Mouse (Mus musculus) limb, embryonic 14.5 days (tissue): ENCODE data around the gene Mgll. TPM values are rescaled to one million over a fixed set of nuclear protein-coding genes. Genes with fewer than 3 reads are reported as not detected.

Source experiments
- ATAC-seq: fragments of 200-750 bp; cut with Nextera tagmentation; 2 replicates; pipeline ENCODE4 v1.8.0; 2017; ENCODE audit warnings: low read depth, moderate number of reproducible peaks, moderate TSS enrichment; ENCODE audit not compliant: low FRiP score
- DNase-seq: peaks from one replicate; pipeline ENCODE4 v3.0.0-alpha.2; 2015; ENCODE audit warnings: low spot score
- H3K27ac ChIP-seq: fragments of 300-500 bp; sonication (generic); replicated peaks from 2 replicates; pipeline ENCODE4 v1.5.1; 2014; ENCODE audit warnings: low read depth, mild to moderate bottlenecking, low read length, moderate library complexity, mixed read lengths
- H3K27me3 ChIP-seq: fragments of 300-500 bp; sonication (generic); 2 replicates; pipeline ENCODE4 v1.6.1; 2014; ENCODE audit warnings: low read length, mixed read lengths; ENCODE audit not compliant: control insufficient read depth, insufficient read depth
- H3K36me3 ChIP-seq: fragments of 300-500 bp; sonication (generic); 2 replicates; pipeline ENCODE4 v1.6.1; 2014; ENCODE audit warnings: mild to moderate bottlenecking, low read length, moderate library complexity, mixed read lengths; ENCODE audit not compliant: control insufficient read depth, insufficient read depth
- H3K4me1 ChIP-seq: fragments of 300-500 bp; sonication (generic); 2 replicates; pipeline ENCODE4 v1.6.1; 2014; ENCODE audit warnings: antibody characterized with exemption, low read length, mixed read lengths; ENCODE audit not compliant: control insufficient read depth, insufficient read depth
- H3K4me2 ChIP-seq: fragments of 300-500 bp; sonication (generic); replicated peaks from 2 replicates; pipeline ENCODE4 v1.6.1; 2014; ENCODE audit warnings: low read depth, mild to moderate bottlenecking, low read length, moderate library complexity; ENCODE audit not compliant: severe bottlenecking
- H3K4me3 ChIP-seq: fragments of 300-500 bp; sonication (generic); replicated peaks from 2 replicates; pipeline ENCODE4 v1.5.1; 2014; ENCODE audit warnings: low read length
- H3K9ac ChIP-seq: fragments of 300-500 bp; sonication (generic); 2 replicates; pipeline ENCODE4 v1.6.1; 2014; ENCODE audit warnings: mild to moderate bottlenecking, low read depth, low read length, moderate library complexity; ENCODE audit not compliant: severe bottlenecking
- H3K9me3 ChIP-seq: fragments of 300-500 bp; sonication (generic); 2 replicates; pipeline ENCODE4 v1.6.1; 2016; ENCODE audit warnings: low read length; ENCODE audit not compliant: control insufficient read depth
- POLR2A ChIP-seq: fragments of 200-500 bp; IDR thresholded peaks from 2 replicates; pipeline ENCODE4 v1.8.0; 2012; ENCODE audit warnings: inconsistent platforms, mild to moderate bottlenecking, moderate library complexity, borderline replicate concordance; ENCODE audit not compliant: insufficient read depth, insufficient read length; ENCODE audit errors: extremely low read depth
- WGBS: fragments of 180-500 bp; shearing (Covaris S2); extraction: QIAGEN DNeasy Blood & Tissue Kit; methylation state at CpG from one replicate; pipeline ENCODE4 v1.1.7; 2014; 5-methylcytosine and 5-hydroxymethylcytosine counted together
- polyA plus RNA-seq, 2 experiments: library from polyadenylated mRNA; depleted of rRNA in 1 of 2; stranded (reverse) in 1 of 2; unstranded in 1 of 2; fragments of >200 nt; fragmentation: Nextera tagmentation in 1 of 2; extraction: Ambion mirVana in 1 of 2; gene quantifications; 2 replicates each; pipeline versions ENCODE4 v1.2.1 to v1.2.3; 2012 to 2014

The Mgll gene
- polyA plus RNA-seq, 2 experiments: 7.5 to 17.6 TPM

GRCm38 (mm10) chr6:88712083-88712482, 12.1 kb upstream of the Mgll start:
- Histone ChIP-seq H3K4me1 (no peaks in the 10 kb centered on the region), H3K9me3 (no peaks in the 10 kb centered on the region), H3K27me3 (no peaks in the 10 kb centered on the region), H3K27ac (no peak overlapping the region), H3K9ac (no peak overlapping the region), H3K4me3 (no peak overlapping the region), H3K4me2 (no peak overlapping the region), H3K36me3 (no peaks in the 10 kb centered on the region)
- DNase-seq (no peak), ATAC-seq (no peak)
- 83% methylated on average over 4 of the region's 4 CpGs for WGBS
- no peak for TF ChIP-seq POLR2A

DNA sequence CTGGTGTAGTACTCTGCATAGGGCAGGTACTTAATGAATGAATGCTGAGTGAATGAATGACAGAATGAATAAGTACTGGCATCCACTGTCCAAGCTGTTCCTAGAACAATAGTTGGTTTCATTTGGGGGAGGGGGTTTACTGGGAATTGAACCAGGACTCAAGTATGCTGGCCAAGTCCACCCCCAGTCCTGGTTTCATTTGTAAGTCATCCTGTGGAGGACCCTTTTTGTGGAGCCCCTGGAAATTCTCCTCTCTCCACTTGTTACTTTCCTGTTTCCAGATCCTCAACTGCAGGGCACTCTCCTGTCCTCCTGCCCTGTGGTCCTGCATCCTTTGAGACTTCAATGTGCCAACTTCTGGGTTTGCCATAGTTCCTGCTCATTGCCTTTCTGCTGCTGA, 10.9 kb upstream of the Mgll start:
- no peak for TF ChIP-seq POLR2A
- H3K9me3 ChIP-seq: no peaks in the 10 kb centered on the region
- H3K4me2 ChIP-seq: no peak overlapping the region
- no peaks in the 10 kb centered on the region for H3K4me1 ChIP-seq
- no peaks in the 10 kb centered on the region for H3K36me3 ChIP-seq
- no peak overlapping the region for H3K27ac ChIP-seq
- ATAC-seq: no peak
- no peak overlapping the region for H3K9ac ChIP-seq
- H3K27me3 ChIP-seq: no peaks in the 10 kb centered on the region
- H3K4me3 ChIP-seq: no peak overlapping the region
- no peak for DNase-seq

GRCm38 (mm10) chr6:88714200-88714674, 10.0 kb upstream of the Mgll start:
- Histone ChIP-seq H3K36me3 (no peaks in the 10 kb centered on the region), H3K4me1 (no peaks in the 10 kb centered on the region), H3K4me3 (no peak overlapping the region), H3K27ac (no peak overlapping the region), H3K9ac (no peak overlapping the region), H3K27me3 (no peaks in the 10 kb centered on the region), H3K4me2 (no peak overlapping the region), H3K9me3 (no peaks in the 10 kb centered on the region)
- ATAC-seq: no peak
- no peak for TF ChIP-seq POLR2A
- 93% methylated on average over 4 of the region's 4 CpGs for WGBS
- DNase-seq: no peak

GRCm38 (mm10) chr6:88715378-88715781, 8.8 kb upstream of the Mgll start:
- no peak overlapping the region for H3K4me2 ChIP-seq
- no peak for TF ChIP-seq POLR2A
- ATAC-seq (no peak), DNase-seq (no peak)
- no peaks in the 10 kb centered on the region for H3K4me1 ChIP-seq
- no peak overlapping the region for H3K27ac ChIP-seq
- H3K4me3 ChIP-seq: no peak overlapping the region
- no peak overlapping the region for H3K9ac ChIP-seq
- no peaks in the 10 kb centered on the region for H3K36me3 ChIP-seq
- H3K9me3 ChIP-seq: no peaks in the 10 kb centered on the region
- WGBS: 53% methylated on average over 9 of the region's 9 CpGs
- no peaks in the 10 kb centered on the region for H3K27me3 ChIP-seq

DNA sequence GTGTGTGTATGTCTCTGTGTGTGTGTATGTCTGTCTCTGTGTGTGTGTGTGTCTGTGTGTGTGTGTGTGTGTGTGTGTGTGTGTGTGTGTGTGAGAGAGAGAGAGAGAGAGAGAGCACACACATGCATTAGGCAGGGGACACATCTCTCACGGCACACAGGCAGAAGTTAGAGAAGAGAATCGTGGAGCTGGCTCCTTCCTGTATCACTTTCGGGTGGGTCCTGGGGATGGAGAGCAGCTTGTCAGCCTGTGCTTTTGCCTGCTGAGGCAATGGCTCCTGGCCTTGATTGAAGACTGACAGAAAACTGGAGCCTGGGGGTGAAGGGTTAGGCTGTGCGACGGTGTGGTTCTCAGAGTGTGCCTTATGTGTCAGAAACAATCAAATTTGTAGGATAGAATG, 8.2 kb upstream of the Mgll start:
- Histone ChIP-seq H3K36me3 (no peaks in the 10 kb centered on the region), H3K4me2 (no peak overlapping the region), H3K4me1 (no peaks in the 10 kb centered on the region), H3K9me3 (no peaks in the 10 kb centered on the region), H3K9ac (no peak overlapping the region), H3K27me3 (no peaks in the 10 kb centered on the region), H3K27ac (no peak overlapping the region), H3K4me3 (no peak overlapping the region)
- whole genome bisulfite sequencing: 56% methylated on average over 5 of the region's 5 CpGs
- ATAC-seq (no peak), DNase-seq (no peak)
- TF ChIP-seq POLR2A: no peak
